Mouse (Mus musculus): ENCODE measurements at regions not wholly inside any gene's neighbourhood (a gene's known extent, or its start where the extent isn't known, plus 50 kb on each side); places are given as distances from the start of the nearest gene placed in this dataset.

- no peak for DNase-seq (ENCODE audit: low spot score in 2 of 2)
These were observed 53.3 kb upstream of the Arhgap28 start for GRCm38 (mm10) chr17:68057264-68057663.

GRCm38 (mm10) chr17:68060455-68060854 lies 56.5 kb upstream of the Arhgap28 start:
- no peak for DNase-seq (ENCODE audit: low spot score in 2 of 2)

DNA sequence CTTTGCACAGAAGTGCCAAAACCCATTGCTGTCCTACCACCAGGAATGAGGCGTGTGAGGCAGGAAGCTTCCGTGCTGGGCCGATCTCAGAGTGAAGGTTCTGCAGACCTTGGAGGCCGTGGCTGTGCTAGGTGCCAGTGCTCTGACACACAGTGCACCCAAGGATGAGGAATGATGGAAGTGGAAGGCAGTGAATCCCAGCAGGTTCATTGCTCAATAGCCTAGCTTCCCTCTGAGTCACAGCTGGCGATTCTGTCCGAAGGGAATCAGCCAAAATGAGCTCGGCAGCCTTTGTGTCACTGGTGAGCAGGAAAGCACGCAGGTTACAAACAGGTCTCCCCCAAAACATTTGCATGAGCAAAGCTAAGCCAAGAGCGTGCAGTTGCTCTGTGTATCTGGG lies 61.8 kb upstream of the Arhgap28 start:
- DNase-seq (ENCODE audit: low spot score in 2 of 2): peak; percentile 11 to 28

DNA sequence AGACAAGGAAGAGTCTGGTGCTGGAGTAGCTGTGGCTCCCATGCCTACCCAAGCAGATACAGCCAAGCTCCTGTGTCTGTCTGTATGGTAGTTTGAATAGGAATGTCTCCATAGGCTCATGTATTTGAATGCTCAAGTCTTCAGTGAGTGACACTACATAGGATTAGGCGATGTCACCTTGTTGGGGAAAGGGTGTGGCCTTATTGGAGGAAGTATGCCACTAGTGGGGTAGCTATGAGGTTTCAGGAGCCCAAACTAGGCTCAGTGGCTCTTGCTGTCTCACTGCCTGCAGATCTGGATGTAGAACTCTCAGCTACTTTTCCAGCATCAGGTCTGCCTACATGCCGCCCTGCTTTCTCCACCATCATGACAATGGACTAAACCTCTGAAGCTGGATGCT lies 62.3 kb upstream of the Arhgap28 start:
- no peak for DNase-seq (ENCODE audit: low spot score in 2 of 2)

GRCm38 (mm10) chr17:68069008-68069407 lies 65.1 kb upstream of the Arhgap28 start:
- DNase-seq (ENCODE audit: low spot score in 2 of 2): no peak

- no peak for DNase-seq (ENCODE audit: low spot score in 2 of 2)
These were observed 65.6 kb upstream of the Arhgap28 start for GRCm38 (mm10) chr17:68069484-68069883.

DNA sequence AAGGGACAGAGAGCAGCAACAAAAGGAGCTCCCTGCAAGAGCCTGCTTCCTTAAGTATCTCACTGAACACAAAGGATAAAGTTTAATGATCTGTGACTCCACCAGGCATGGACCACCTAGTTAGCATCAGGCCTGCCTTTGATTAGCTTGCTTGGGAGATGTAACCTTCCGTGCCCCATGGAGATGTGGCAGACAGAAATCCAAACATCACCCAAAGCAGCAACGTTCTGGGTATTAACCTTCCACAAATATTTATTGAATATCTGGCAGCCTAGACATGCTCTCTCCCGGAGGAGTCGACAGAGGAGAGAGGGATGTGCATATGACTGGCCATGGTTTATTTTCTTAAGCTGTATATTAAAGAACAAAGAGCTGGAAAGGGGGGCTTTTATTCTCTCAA lies 67.6 kb upstream of the Arhgap28 start:
- no peak for DNase-seq (ENCODE audit: low spot score in 2 of 2)

GRCm38 (mm10) chr17:68075712-68076111 lies 71.8 kb upstream of the Arhgap28 start:
- DNase-seq (ENCODE audit: low spot score in 2 of 2): no peak

GRCm38 (mm10) chr17:68078709-68079108 lies 74.8 kb upstream of the Arhgap28 start:
- no peak for DNase-seq (ENCODE audit: low spot score in 2 of 2)

- no peak for DNase-seq (ENCODE audit: low spot score in 2 of 2)
These were observed 80.5 kb upstream of the Arhgap28 start for GRCm38 (mm10) chr17:68084446-68084845.

- no peak for DNase-seq (ENCODE audit: low spot score in 2 of 2)
These were observed 83.2 kb upstream of the Arhgap28 start for GRCm38 (mm10) chr17:68087149-68087548.

- DNase-seq (ENCODE audit: low spot score in 2 of 2): no peak
These were observed 85.3 kb upstream of the Arhgap28 start for GRCm38 (mm10) chr17:68089179-68089578.

- DNase-seq (ENCODE audit: low spot score in 2 of 2): no peak
These were observed 85.9 kb upstream of the Arhgap28 start for GRCm38 (mm10) chr17:68089830-68090229.

GRCm38 (mm10) chr17:68096982-68097381 lies 93.1 kb upstream of the Arhgap28 start:
- no peak for DNase-seq (ENCODE audit: low spot score in 2 of 2)

- DNase-seq (ENCODE audit: low spot score in 2 of 2): no peak
These were observed 93.5 kb upstream of the Arhgap28 start for GRCm38 (mm10) chr17:68097436-68097835.

DNA sequence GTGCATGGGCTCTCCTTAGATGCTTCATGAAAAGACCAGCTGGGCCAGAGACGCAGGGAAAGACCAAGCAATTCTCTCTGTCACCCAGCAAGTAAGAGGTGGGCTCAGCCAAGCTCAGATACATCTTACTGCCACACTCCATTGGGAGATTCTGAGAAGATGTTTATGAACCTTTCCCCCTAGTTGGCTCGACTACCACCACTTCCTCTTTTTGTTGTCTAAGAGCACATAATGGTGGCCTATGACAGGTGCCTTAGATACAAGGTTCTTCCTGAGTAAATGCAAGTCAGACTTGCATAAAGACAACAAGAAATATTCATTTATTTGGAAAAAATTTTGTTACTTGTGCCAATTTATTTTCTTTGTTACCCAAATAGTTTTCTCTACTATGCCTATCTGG lies 96.2 kb upstream of the Arhgap28 start:
- no peak for DNase-seq (ENCODE audit: low spot score in 2 of 2)

- no peak for DNase-seq (ENCODE audit: low spot score in 2 of 2)
These were observed 99.4 kb upstream of the Arhgap28 start for GRCm38 (mm10) chr17:68103346-68103745.

DNA sequence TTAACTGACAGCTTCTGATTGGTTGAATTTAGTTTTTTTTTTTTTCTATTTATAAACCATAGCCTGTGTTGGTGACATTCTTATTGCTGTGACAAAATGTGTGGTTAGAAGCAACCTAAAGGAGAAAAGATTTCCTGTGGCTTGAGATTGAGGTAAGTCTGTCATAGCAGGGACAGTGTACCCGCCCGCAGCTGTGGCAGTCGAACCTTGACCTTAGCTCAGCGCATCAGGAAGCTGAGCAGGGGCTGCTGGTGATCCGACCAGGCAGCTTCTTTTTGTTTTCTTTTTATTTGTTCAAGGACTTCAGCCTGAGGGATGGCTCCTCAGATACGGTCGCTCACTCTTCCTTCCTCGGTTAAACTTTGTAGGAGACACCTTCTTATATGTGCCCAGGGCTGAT lies 102.4 kb upstream of the Arhgap28 start:
- no peak for DNase-seq (ENCODE audit: low spot score in 2 of 2)

DNA sequence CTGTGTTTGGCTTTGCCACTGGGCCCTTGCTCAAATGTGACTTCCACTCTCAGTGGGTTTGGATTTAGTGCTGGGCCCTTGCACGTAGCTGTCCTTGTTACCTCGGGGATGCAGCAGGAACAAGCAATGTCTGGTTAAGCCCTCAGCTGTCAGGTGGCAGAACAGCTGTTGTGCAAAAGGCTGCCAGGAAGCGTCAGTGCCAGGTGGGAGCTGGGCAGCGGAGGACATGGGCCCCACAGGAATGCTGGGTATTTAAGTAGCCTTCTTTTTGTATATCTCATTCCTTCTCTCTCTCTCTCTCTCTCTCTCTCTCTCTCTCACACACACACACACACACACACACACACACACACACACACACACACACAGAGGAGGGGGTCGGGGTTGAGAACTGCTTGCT lies 104.0 kb upstream of the Arhgap28 start:
- no peak for DNase-seq (ENCODE audit: low spot score in 2 of 2)

- no peak for DNase-seq (ENCODE audit: low spot score in 2 of 2)
These were observed 108.0 kb upstream of the Arhgap28 start for GRCm38 (mm10) chr17:68111834-68112473.

- no peak for DNase-seq (ENCODE audit: low spot score in 2 of 2)
These were observed 108.9 kb upstream of the Arhgap28 start for GRCm38 (mm10) chr17:68112763-68113330.

GRCm38 (mm10) chr17:68115599-68115998 lies 111.7 kb upstream of the Arhgap28 start:
- DNase-seq (ENCODE audit: low spot score in 2 of 2): no peak

DNA sequence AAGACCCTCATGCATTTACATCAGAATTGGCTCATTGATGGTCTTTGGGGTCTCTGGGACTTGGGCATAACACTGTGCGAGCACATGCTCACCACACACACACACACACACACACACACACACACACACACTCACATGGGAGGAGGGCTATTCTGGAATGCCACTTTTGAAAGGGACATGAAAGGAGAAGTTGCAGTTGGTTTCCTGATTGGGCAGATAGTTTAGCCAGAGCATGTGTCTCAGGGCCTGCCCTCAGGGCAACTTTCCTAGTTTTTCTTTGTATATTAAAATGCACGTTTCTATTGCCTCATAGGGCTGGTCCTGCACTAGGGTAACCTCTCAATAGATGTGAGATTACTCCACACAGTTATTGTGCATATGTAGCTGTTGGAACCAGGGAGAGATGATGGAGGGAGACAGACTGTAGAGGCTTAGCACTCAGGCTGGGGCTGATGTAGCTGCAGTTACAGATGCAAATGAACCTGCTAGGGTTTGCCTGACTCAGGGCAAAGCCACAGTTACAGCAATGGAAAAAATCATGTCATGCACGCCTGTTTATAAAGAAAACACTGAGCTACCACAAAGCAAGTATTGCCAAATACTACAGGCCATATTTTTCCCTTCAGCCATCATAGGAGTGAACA lies 115.3 kb upstream of the Arhgap28 start:
- DNase-seq (ENCODE audit: low spot score in 2 of 2): no peak

All from adrenal gland, adult 18-20 months (tissue).